Mouse (Mus musculus): ENCODE measurements around the gene Nrxn3. TPM values are rescaled to one million over a fixed set of nuclear protein-coding genes. Genes with fewer than 3 reads are reported as not detected.

Gene Nrxn3
- polyA plus RNA-seq, 1 experiment from 2014 or later, result 1.0 TPM

- Histone ChIP-seq H3K9me3 (no peaks in the 10 kb centered on the region), H3K27ac (no peak overlapping the region), H3K4me1 (no peaks in the 10 kb centered on the region), H3K9ac (no peak overlapping the region), H3K27me3 (no peaks in the 10 kb centered on the region), H3K36me3 (no peaks in the 10 kb centered on the region), H3K4me3 (no peak overlapping the region), H3K4me2 (replicated peaks) (no peak overlapping the region)
- peak; percentile 51; the same call in 1 of the 2 replicates for ATAC-seq (ENCODE audit: low FRiP score, low read depth)
Measured at GRCm38 (mm10) chr12:89953237-89953636, 1230.6 kb downstream of the Nrxn3 start.

- Histone ChIP-seq H3K4me2 (replicated peaks) (no peak overlapping the region), H3K4me1 (no peaks in the 10 kb centered on the region), H3K9me3 (no peaks in the 10 kb centered on the region), H3K9ac (no peak overlapping the region), H3K27ac (no peak overlapping the region), H3K27me3 (no peaks in the 10 kb centered on the region), H3K4me3 (no peak overlapping the region), H3K36me3 (no peaks in the 10 kb centered on the region)
- no peak for ATAC-seq (ENCODE audit: low FRiP score, low read depth)
- 42% methylated on average over 3 of the region's 3 CpGs for WGBS
Measured at GRCm38 (mm10) chr12:89953649-89954048, 1231.0 kb downstream of the Nrxn3 start.

- no peak overlapping the region for H3K9ac ChIP-seq
- WGBS, result 65% methylated on average over 5 of the region's 5 CpGs
Measured at GRCm38 (mm10) chr12:89954441-89955070, 1231.9 kb downstream of the Nrxn3 start.

GRCm38 (mm10) chr12:89963073-89963472 is 1240.4 kb downstream of the Nrxn3 start:
- no peaks in the 10 kb centered on the region for H3K27me3 ChIP-seq
- H3K4me2 ChIP-seq (replicated peaks), result no peak overlapping the region
- no peak overlapping the region for H3K4me3 ChIP-seq
- no peaks in the 10 kb centered on the region for H3K36me3 ChIP-seq
- ATAC-seq (ENCODE audit: low FRiP score, low read depth), result no peak
- H3K9me3 ChIP-seq, result no peaks in the 10 kb centered on the region
- no peak overlapping the region for H3K9ac ChIP-seq
- no peak overlapping the region for H3K27ac ChIP-seq
- 69% methylated on average over 1 of the region's 1 CpGs for WGBS
- H3K4me1 ChIP-seq, result no peaks in the 10 kb centered on the region

More at GRCm38 (mm10) chr12:89954441-89955070, 1231.9 kb downstream of the Nrxn3 start:
- no peak overlapping the region for H3K4me3 ChIP-seq
- no peaks in the 10 kb centered on the region for H3K9me3 ChIP-seq
- no peak overlapping the region for H3K4me2 ChIP-seq (replicated peaks)
- H3K36me3 ChIP-seq, result no peaks in the 10 kb centered on the region
- no peak overlapping the region for H3K27ac ChIP-seq
- no peaks in the 10 kb centered on the region for H3K4me1 ChIP-seq
- H3K27me3 ChIP-seq, result no peaks in the 10 kb centered on the region
- no peak for ATAC-seq (ENCODE audit: low FRiP score, low read depth)

GRCm38 (mm10) chr12:89976648-89977047 is 1254.0 kb downstream of the Nrxn3 start:
- peaks cover 4% of the 10 kb centered on the region; the same call in 1 of the 2 replicates for H3K4me1 ChIP-seq
- ATAC-seq (ENCODE audit: low FRiP score, low read depth), result no peak
- H3K36me3 ChIP-seq, result no peaks in the 10 kb centered on the region
- H3K9ac ChIP-seq, result no peak overlapping the region
- H3K27me3 ChIP-seq, result no peaks in the 10 kb centered on the region
- H3K27ac ChIP-seq, result no peak overlapping the region
- no peak overlapping the region for H3K4me2 ChIP-seq (replicated peaks)
- 80% methylated on average over 4 of the region's 4 CpGs for WGBS
- H3K4me3 ChIP-seq, result no peak overlapping the region
- H3K9me3 ChIP-seq, result no peaks in the 10 kb centered on the region

- peaks cover 4% of the 10 kb centered on the region; the same call in 1 of the 2 replicates for H3K4me1 ChIP-seq
- no peak for ATAC-seq (ENCODE audit: low FRiP score, low read depth)
- no peak overlapping the region for H3K4me2 ChIP-seq (replicated peaks)
- H3K4me3 ChIP-seq, result no peak overlapping the region
- 78% methylated on average over 5 of the region's 5 CpGs for WGBS
- H3K36me3 ChIP-seq, result no peaks in the 10 kb centered on the region
- no peak overlapping the region for H3K9ac ChIP-seq
- no peaks in the 10 kb centered on the region for H3K27me3 ChIP-seq
- H3K9me3 ChIP-seq, result no peaks in the 10 kb centered on the region
- H3K27ac ChIP-seq, result no peak overlapping the region
Measured at GRCm38 (mm10) chr12:89977479-89977878, 1254.8 kb downstream of the Nrxn3 start.

- Histone ChIP-seq H3K9me3 (no peaks in the 10 kb centered on the region), H3K4me2 (replicated peaks) (no peak overlapping the region), H3K36me3 (no peaks in the 10 kb centered on the region), H3K27ac (no peak overlapping the region), H3K27me3 (no peaks in the 10 kb centered on the region), H3K4me3 (no peak overlapping the region), H3K9ac (no peak overlapping the region), H3K4me1 (peaks cover 4% of the 10 kb centered on the region; the same call in 1 of the 2 replicates)
- ATAC-seq (ENCODE audit: low FRiP score, low read depth), result no peak
- WGBS, result 78% methylated on average over 1 of the region's 1 CpGs
Measured at GRCm38 (mm10) chr12:89979190-89979589, 1256.5 kb downstream of the Nrxn3 start.

- no peaks in the 10 kb centered on the region for H3K27me3 ChIP-seq
- 55% methylated on average over 5 of the region's 5 CpGs for WGBS
- H3K4me2 ChIP-seq (replicated peaks), result no peak overlapping the region
- H3K4me3 ChIP-seq, result no peak overlapping the region
- H3K9ac ChIP-seq, result no peak overlapping the region
- H3K4me1 ChIP-seq, result no peaks in the 10 kb centered on the region; the same call in 1 of the 2 replicates
- ATAC-seq (ENCODE audit: low FRiP score, low read depth), result no peak
- H3K9me3 ChIP-seq, result no peaks in the 10 kb centered on the region
- H3K27ac ChIP-seq, result no peak overlapping the region
- no peaks in the 10 kb centered on the region for H3K36me3 ChIP-seq
Measured at GRCm38 (mm10) chr12:89982445-89982844, 1259.8 kb downstream of the Nrxn3 start.

- H3K27me3 ChIP-seq, result no peaks in the 10 kb centered on the region
- H3K36me3 ChIP-seq, result no peaks in the 10 kb centered on the region
- H3K27ac ChIP-seq, result no peak overlapping the region
- H3K9ac ChIP-seq, result no peak overlapping the region
- H3K9me3 ChIP-seq, result no peaks in the 10 kb centered on the region
- no peak overlapping the region for H3K4me2 ChIP-seq (replicated peaks)
- no peak overlapping the region for H3K4me3 ChIP-seq
- ATAC-seq (ENCODE audit: low FRiP score, low read depth), result no peak
- H3K4me1 ChIP-seq, result no peaks in the 10 kb centered on the region
Measured at GRCm38 (mm10) chr12:89983399-89983798, 1260.7 kb downstream of the Nrxn3 start.

GRCm38 (mm10) chr12:89986219-89986618 is 1263.5 kb downstream of the Nrxn3 start:
- 84% methylated on average over 6 of the region's 6 CpGs for WGBS
- H3K27ac ChIP-seq, result no peak overlapping the region
- no peaks in the 10 kb centered on the region for H3K4me1 ChIP-seq
- H3K36me3 ChIP-seq, result no peaks in the 10 kb centered on the region
- H3K9ac ChIP-seq, result no peak overlapping the region
- H3K4me2 ChIP-seq (replicated peaks), result no peak overlapping the region
- no peaks in the 10 kb centered on the region for H3K9me3 ChIP-seq
- H3K27me3 ChIP-seq, result no peaks in the 10 kb centered on the region
- no peak overlapping the region for H3K4me3 ChIP-seq
- no peak for ATAC-seq (ENCODE audit: low FRiP score, low read depth)

- Histone ChIP-seq H3K4me3 (no peak overlapping the region), H3K4me1 (no peaks in the 10 kb centered on the region), H3K9me3 (no peaks in the 10 kb centered on the region), H3K27ac (no peak overlapping the region), H3K36me3 (no peaks in the 10 kb centered on the region), H3K9ac (no peak overlapping the region), H3K27me3 (no peaks in the 10 kb centered on the region), H3K4me2 (replicated peaks) (no peak overlapping the region)
- no peak for ATAC-seq (ENCODE audit: low FRiP score, low read depth)
- WGBS, result 74% methylated on average over 5 of the region's 5 CpGs
Measured at GRCm38 (mm10) chr12:89993273-89993672, 1270.6 kb downstream of the Nrxn3 start.

- no peak for ATAC-seq (ENCODE audit: low FRiP score, low read depth)
- Histone ChIP-seq H3K9ac (no peak overlapping the region), H3K27me3 (no peaks in the 10 kb centered on the region), H3K27ac (no peak overlapping the region), H3K4me2 (replicated peaks) (no peak overlapping the region), H3K4me3 (no peak overlapping the region), H3K36me3 (no peaks in the 10 kb centered on the region), H3K4me1 (no peaks in the 10 kb centered on the region), H3K9me3 (no peaks in the 10 kb centered on the region)
- 72% methylated on average over 4 of the region's 4 CpGs for WGBS
Measured at GRCm38 (mm10) chr12:89995392-89995791, 1272.7 kb downstream of the Nrxn3 start.

GRCm38 (mm10) chr12:90010280-90010679 is 1287.6 kb downstream of the Nrxn3 start:
- Histone ChIP-seq H3K9ac (no peak overlapping the region), H3K4me2 (replicated peaks) (no peak overlapping the region), H3K27me3 (no peaks in the 10 kb centered on the region), H3K9me3 (no peaks in the 10 kb centered on the region), H3K36me3 (no peaks in the 10 kb centered on the region), H3K4me1 (no peaks in the 10 kb centered on the region), H3K27ac (no peak overlapping the region), H3K4me3 (no peak overlapping the region)
- 78% methylated on average over 2 of the region's 2 CpGs for WGBS
- no peak for ATAC-seq (ENCODE audit: low FRiP score, low read depth)
